Mouse (Mus musculus) WW6 (cell line): ENCODE data around the gene Rnasel.
"Not testable (repeated sequence)": the region's sequence is repeated elsewhere in the genome, so short reads cannot be mapped to it uniquely, and the experiment has no call there.

Experiments
- DNase-seq: peaks from one replicate; pipeline ENCODE4 v3.0.0-alpha.2; 2013; ENCODE audit warnings: low read depth, low spot score

The Rnasel gene

GRCm38 (mm10) chr1:153769571-153769970 is 20.3 kb downstream of the Rnasel start:
- DNase-seq, result not testable (repeated sequence)

GRCm38 (mm10) chr1:153769998-153770775 is 21.0 kb downstream of the Rnasel start:
- DNase-seq, result no peak

- no peak for DNase-seq
Measured at GRCm38 (mm10) chr1:153770776-153771167, 21.5 kb downstream of the Rnasel start.

GRCm38 (mm10) chr1:153775174-153775573 is 25.9 kb downstream of the Rnasel start:
- no peak for DNase-seq

GRCm38 (mm10) chr1:153776257-153776656 is 27.0 kb downstream of the Rnasel start:
- no peak for DNase-seq

- DNase-seq, result no peak
Measured at GRCm38 (mm10) chr1:153778205-153778604, 29.0 kb downstream of the Rnasel start.

- DNase-seq, result no peak
Measured at GRCm38 (mm10) chr1:153783339-153783738, 34.1 kb downstream of the Rnasel start.

- no peak for DNase-seq
Measured at GRCm38 (mm10) chr1:153785608-153786007, 36.4 kb downstream of the Rnasel start.

GRCm38 (mm10) chr1:153790708-153791107 is 41.5 kb downstream of the Rnasel start:
- DNase-seq, result no peak

GRCm38 (mm10) chr1:153794241-153794640 is 45.0 kb downstream of the Rnasel start:
- no peak for DNase-seq

GRCm38 (mm10) chr1:153802691-153803090 is 53.5 kb downstream of the Rnasel start:
- DNase-seq, result no peak

GRCm38 (mm10) chr1:153803530-153803929 is 54.3 kb downstream of the Rnasel start:
- no peak for DNase-seq

- no peak for DNase-seq
Measured at GRCm38 (mm10) chr1:153807390-153807993, 58.3 kb downstream of the Rnasel start.
